ENCODE assay signal across 14 mouse cellular contexts in genomic region chr10:33540331-33540730, GRCm38 (mm10).
DNase-seq lines count a peak whose midpoint lies in the region.
"Had no signal": no experiment of that assay in that cellular context is flagged by ENCODE, and none has a peak within 500 bp of the region (broad histone marks: within the 10 kb centered on the region; RNA-seq: fewer than 3 reads in every experiment).

No protein-coding gene starts in this region.

- no peaks in the 10 kb centered on the region for H3K4me1 ChIP-seq in forebrain, embryonic 10.5 days
- H3K4me1 ChIP-seq: embryonic facial prominence, embryonic 15.5 days; forebrain, embryonic 12.5 days; neural tube, embryonic 15.5 days had no signal

- no peaks in the 10 kb centered on the region for H3K27me3 ChIP-seq in forebrain, embryonic 10.5 days (ENCODE audit: poor library complexity, severe bottlenecking)
- H3K27me3 ChIP-seq: embryonic facial prominence, embryonic 15.5 days; forebrain, embryonic 12.5 days; neural tube, embryonic 15.5 days had no signal

- no peak overlapping the region for H3K27ac ChIP-seq in forebrain, embryonic 10.5 days
- H3K27ac ChIP-seq: embryonic facial prominence, embryonic 15.5 days; forebrain, embryonic 12.5 days; liver, embryonic 14.5 days; neural tube, embryonic 15.5 days had no signal

- H3K9me3 ChIP-seq in forebrain, embryonic 10.5 days, result no peaks in the 10 kb centered on the region
- H3K9me3 ChIP-seq: embryonic facial prominence, embryonic 15.5 days; forebrain, embryonic 12.5 days; neural tube, embryonic 15.5 days had no signal

- H3K36me3 ChIP-seq in forebrain, embryonic 10.5 days (replicated peaks), result no peaks in the 10 kb centered on the region
- H3K36me3 ChIP-seq: embryonic facial prominence, embryonic 15.5 days; forebrain, embryonic 12.5 days; neural tube, embryonic 15.5 days had no signal

- peak; percentile 96 to 98 for DNase-seq in frontal cortex, adult 2 months (ENCODE audit: extremely low spot score in 1 of 2, low spot score in 1 of 2)
- peak; percentile 96 to 100 for DNase-seq in layer of hippocampus, adult 18-20 months (ENCODE audit: low spot score in 2 of 2)
- DNase-seq in left cerebral cortex, adult 18-20 months (ENCODE audit: low spot score in 2 of 2), result peak; percentile 96 to 97
- peak; percentile 83 to 90 for DNase-seq in right cerebral cortex, postnatal 10 days (ENCODE audit: low spot score in 2 of 2)
- no peak for DNase-seq in forebrain, embryonic 10.5 days (ENCODE audit: extremely low spot score, low spot score)
- no peak for DNase-seq in urinary bladder, adult 2 months (ENCODE audit: low spot score)
- no peak for DNase-seq in heart, postnatal 4 days
- DNase-seq: cerebellum, adult 8-10 months; gastrocnemius, postnatal 14 days; retina, postnatal 1 day had no signal

- H3K4me3 ChIP-seq in forebrain, embryonic 10.5 days, result no peak overlapping the region
- H3K4me3 ChIP-seq: embryonic facial prominence, embryonic 15.5 days; forebrain, embryonic 12.5 days; neural tube, embryonic 15.5 days had no signal

- 91% methylated on average over 4 of the region's 4 CpGs for WGBS in forebrain, embryonic 10.5 days

Comparison
In these comparisons a context has a peak if more than half of its experiments do, and no peak if none do; other contexts are left out.
1. DNase-seq: peak in frontal cortex, adult 2 months (2 of 2), layer of hippocampus, adult 18-20 months (2 of 2), left cerebral cortex, adult 18-20 months (2 of 2) and right cerebral cortex, postnatal 10 days (2 of 2); none in forebrain, embryonic 10.5 days (single experiment), urinary bladder, adult 2 months (single experiment) and heart, postnatal 4 days (single experiment).